Mouse (Mus musculus): ENCODE data around the gene Gnl1. TPM values are rescaled to one million over a fixed set of nuclear protein-coding genes. Genes with fewer than 3 reads are reported as not detected.

The Gnl1 gene
- polyA plus RNA-seq, 2 experiments, result 4.4 to 5.2 TPM

- peak overlapping the region; percentile 71 to 84 for H3K4me3 ChIP-seq (ENCODE audit: insufficient read depth in 1 of 2, low read depth in 2 of 2, low read length in 2 of 2)
- no peak overlapping the region for H3K27ac ChIP-seq
- TF ChIP-seq CTCF (IDR thresholded peaks at IDR 0.05; ENCODE audit: low read depth) (0 out of 2 replicates have a peak, but pooled peaks have one; percentile 7), EP300 (IDR thresholded peaks at IDR 0.05; ENCODE audit: low read depth) (no peak)
- under 1% methylated on average over 41 of the region's 41 CpGs for WGBS (ENCODE audit: insufficient replicate concordance)
- H3K27me3 ChIP-seq (ENCODE audit: control insufficient read depth, insufficient read depth, low read length), result no peaks in the 10 kb centered on the region
- peaks cover 3 to 8% of the 10 kb centered on the region in 2 experiments; a peak in 3 of 4 replicates for H3K4me1 ChIP-seq (replicated peaks; ENCODE audit: control insufficient read depth in 2 of 2, insufficient read depth in 2 of 2, low read length in 1 of 2)
- no peaks in the 10 kb centered on the region for H3K9me3 ChIP-seq (ENCODE audit: control insufficient read depth, low read length)
- no peak for DNase-seq (ENCODE audit: low read depth in 3 of 3, low spot score in 3 of 3)
- ATAC-seq (ENCODE audit: insufficient read depth), result peak; percentile 1
- H3K4me2 ChIP-seq (ENCODE audit: low read depth), result peak overlapping the region; percentile 97
- H3K9ac ChIP-seq (replicated peaks), result peak overlapping the region; percentile 49
- H3K36me3 ChIP-seq (replicated peaks; ENCODE audit: control insufficient read depth, insufficient read depth, low read depth), result no peaks in the 10 kb centered on the region; the same call in 1 of the 2 replicates
Observed at GRCm38 (mm10) chr17:35978811-35979400, 745 bp upstream of the Gnl1 start.

- no peak for TF ChIP-seq EP300 (IDR thresholded peaks at IDR 0.05; ENCODE audit: low read depth)
- no peak for TF ChIP-seq CTCF (IDR thresholded peaks at IDR 0.05; ENCODE audit: low read depth)
- Histone ChIP-seq H3K4me2 (ENCODE audit: low read depth) (peak overlapping the region; percentile 97), H3K4me1 (replicated peaks; ENCODE audit: control insufficient read depth in 2 of 2, insufficient read depth in 2 of 2, low read length in 1 of 2) (peaks cover 3 to 8% of the 10 kb centered on the region in 2 experiments; a peak in 3 of 4 replicates), H3K36me3 (replicated peaks; ENCODE audit: control insufficient read depth, insufficient read depth, low read depth) (no peaks in the 10 kb centered on the region; the same call in 1 of the 2 replicates), H3K27ac (no peak overlapping the region), H3K9me3 (ENCODE audit: control insufficient read depth, low read length) (no peaks in the 10 kb centered on the region), H3K4me3 (ENCODE audit: insufficient read depth in 1 of 2, low read depth in 2 of 2, low read length in 2 of 2) (peak overlapping the region; percentile 71 to 84), H3K27me3 (ENCODE audit: control insufficient read depth, insufficient read depth, low read length) (no peaks in the 10 kb centered on the region), H3K9ac (replicated peaks) (peak overlapping the region; percentile 49)
- DNase-seq (ENCODE audit: low read depth in 3 of 3, low spot score in 3 of 3) (no peak), ATAC-seq (ENCODE audit: insufficient read depth) (no peak)
- under 1% methylated on average over 29 of the region's 29 CpGs for WGBS (ENCODE audit: insufficient replicate concordance)
Observed at GRCm38 (mm10) chr17:35980363-35980754, 708 bp downstream of the Gnl1 start.

- no peak for ATAC-seq (ENCODE audit: insufficient read depth)
- Histone ChIP-seq H3K9ac (replicated peaks) (no peak overlapping the region), H3K4me1 (replicated peaks; ENCODE audit: control insufficient read depth in 2 of 2, insufficient read depth in 2 of 2, low read length in 1 of 2) (peaks cover 3 to 8% of the 10 kb centered on the region in 2 experiments; a peak in 3 of 4 replicates), H3K4me3 (ENCODE audit: insufficient read depth in 1 of 2, low read depth in 2 of 2, low read length in 2 of 2) (no peak overlapping the region), H3K4me2 (ENCODE audit: low read depth) (no peak overlapping the region), H3K9me3 (ENCODE audit: control insufficient read depth, low read length) (no peaks in the 10 kb centered on the region), H3K27ac (no peak overlapping the region), H3K27me3 (ENCODE audit: control insufficient read depth, insufficient read depth, low read length) (no peaks in the 10 kb centered on the region), H3K36me3 (replicated peaks; ENCODE audit: control insufficient read depth, insufficient read depth, low read depth) (no peaks in the 10 kb centered on the region; the same call in 1 of the 2 replicates)
- no peak for DNase-seq (ENCODE audit: low read depth in 3 of 3, low spot score in 3 of 3)
- TF ChIP-seq CTCF (IDR thresholded peaks at IDR 0.05; ENCODE audit: low read depth) (no peak), EP300 (IDR thresholded peaks at IDR 0.05; ENCODE audit: low read depth) (no peak)
- WGBS (ENCODE audit: insufficient replicate concordance), result 82% methylated on average over 9 of the region's 9 CpGs
Observed at GRCm38 (mm10) chr17:35981776-35982175, 2.1 kb downstream of the Gnl1 start.

GRCm38 (mm10) chr17:35991781-35992180 lies 12.1 kb downstream of the Gnl1 start:
- no peaks in the 10 kb centered on the region for H3K9me3 ChIP-seq (ENCODE audit: control insufficient read depth, low read length)
- H3K27me3 ChIP-seq (ENCODE audit: control insufficient read depth, insufficient read depth, low read length), result no peaks in the 10 kb centered on the region
- H3K9ac ChIP-seq (replicated peaks), result no peak overlapping the region
- H3K27ac ChIP-seq, result no peak overlapping the region
- TF ChIP-seq CTCF (IDR thresholded peaks at IDR 0.05; ENCODE audit: low read depth), result no peak
- no peak for TF ChIP-seq EP300 (IDR thresholded peaks at IDR 0.05; ENCODE audit: low read depth)
- WGBS (ENCODE audit: insufficient replicate concordance), result 44% methylated on average over 10 of the region's 10 CpGs
- no peaks in the 10 kb centered on the region for H3K36me3 ChIP-seq (replicated peaks; ENCODE audit: control insufficient read depth, insufficient read depth, low read depth)
- H3K4me2 ChIP-seq (ENCODE audit: low read depth), result no peak overlapping the region
- ATAC-seq (ENCODE audit: insufficient read depth), result no peak
- DNase-seq (ENCODE audit: low read depth in 3 of 3, low spot score in 3 of 3), result no peak
- peaks cover 0 to 4% of the 10 kb centered on the region in 2 experiments; a peak in 2 of 4 replicates for H3K4me1 ChIP-seq (replicated peaks; ENCODE audit: control insufficient read depth in 2 of 2, insufficient read depth in 2 of 2, low read length in 1 of 2)
- no peak overlapping the region for H3K4me3 ChIP-seq (ENCODE audit: insufficient read depth in 1 of 2, low read depth in 2 of 2, low read length in 2 of 2)

GRCm38 (mm10) chr17:35993675-35994074 lies 14.0 kb downstream of the Gnl1 start:
- Histone ChIP-seq H3K4me2 (ENCODE audit: low read depth) (peak overlapping the region; percentile 80), H3K4me1 (replicated peaks; ENCODE audit: control insufficient read depth in 2 of 2, insufficient read depth in 2 of 2, low read length in 1 of 2) (peaks cover 14 to 20% of the 10 kb centered on the region in 2 experiments), H3K36me3 (replicated peaks; ENCODE audit: control insufficient read depth, insufficient read depth, low read depth) (no peaks in the 10 kb centered on the region), H3K27ac (no peak overlapping the region; the same call in 1 of the 2 replicates), H3K9ac (replicated peaks) (no peak overlapping the region), H3K27me3 (ENCODE audit: control insufficient read depth, insufficient read depth, low read length) (no peaks in the 10 kb centered on the region), H3K4me3 (ENCODE audit: insufficient read depth in 1 of 2, low read depth in 2 of 2, low read length in 2 of 2) (peak overlapping the region; percentile 11 to 75; a peak in 3 of 4 replicates), H3K9me3 (ENCODE audit: control insufficient read depth, low read length) (no peaks in the 10 kb centered on the region)
- DNase-seq (ENCODE audit: low read depth in 3 of 3, low spot score in 3 of 3) (peak; percentile 60 to 73 (median 62)), ATAC-seq (ENCODE audit: insufficient read depth) (peak; percentile 59)
- 3% methylated on average over 17 of the region's 17 CpGs for WGBS (ENCODE audit: insufficient replicate concordance)
- TF ChIP-seq EP300 (IDR thresholded peaks at IDR 0.05; ENCODE audit: low read depth) (no peak), CTCF (IDR thresholded peaks at IDR 0.05; ENCODE audit: low read depth) (peak; percentile 100)
